Mouse (Mus musculus) natural killer cell, adult 2 months (primary cell): Measurements from ENCODE around the gene Ocel1.
A peak's percentile ranks its signal among the peaks of the same experiment; 100 is the strongest.

Source experiments
- DNase-seq, 2 experiments: peaks; one replicate each; pipeline ENCODE4 v3.0.0; 2022; ENCODE audit warnings: low spot score in 2 of 2

Ocel1 gene

DNA sequence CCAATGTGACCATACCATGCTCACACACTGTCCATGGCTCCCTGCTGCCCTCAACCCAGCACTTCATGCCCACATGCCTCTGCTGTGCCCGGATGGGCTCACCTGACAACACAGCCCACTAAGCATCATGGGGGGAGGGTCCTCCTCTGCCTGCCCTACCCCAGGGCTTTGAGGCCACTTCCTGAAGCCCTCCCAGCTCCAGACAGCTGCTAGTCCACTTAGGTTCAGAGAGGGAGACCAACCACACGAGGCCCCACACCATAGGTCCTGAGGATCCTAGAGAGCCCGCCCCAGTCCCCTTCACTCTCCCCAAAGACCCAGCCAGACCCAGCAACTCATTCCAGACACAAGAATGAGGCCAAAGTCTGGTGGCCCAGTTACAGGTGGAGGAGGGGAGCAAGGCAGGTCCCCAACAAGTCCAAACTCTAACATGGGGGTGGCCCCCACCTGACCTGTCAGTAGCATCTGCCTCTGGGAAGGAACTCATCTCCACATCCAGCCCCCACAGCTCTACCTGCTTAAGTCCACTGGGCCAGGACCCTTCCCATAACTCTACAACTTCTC, 8.5 kb downstream of the Ocel1 start:
- DNase-seq, result no peak

DNA sequence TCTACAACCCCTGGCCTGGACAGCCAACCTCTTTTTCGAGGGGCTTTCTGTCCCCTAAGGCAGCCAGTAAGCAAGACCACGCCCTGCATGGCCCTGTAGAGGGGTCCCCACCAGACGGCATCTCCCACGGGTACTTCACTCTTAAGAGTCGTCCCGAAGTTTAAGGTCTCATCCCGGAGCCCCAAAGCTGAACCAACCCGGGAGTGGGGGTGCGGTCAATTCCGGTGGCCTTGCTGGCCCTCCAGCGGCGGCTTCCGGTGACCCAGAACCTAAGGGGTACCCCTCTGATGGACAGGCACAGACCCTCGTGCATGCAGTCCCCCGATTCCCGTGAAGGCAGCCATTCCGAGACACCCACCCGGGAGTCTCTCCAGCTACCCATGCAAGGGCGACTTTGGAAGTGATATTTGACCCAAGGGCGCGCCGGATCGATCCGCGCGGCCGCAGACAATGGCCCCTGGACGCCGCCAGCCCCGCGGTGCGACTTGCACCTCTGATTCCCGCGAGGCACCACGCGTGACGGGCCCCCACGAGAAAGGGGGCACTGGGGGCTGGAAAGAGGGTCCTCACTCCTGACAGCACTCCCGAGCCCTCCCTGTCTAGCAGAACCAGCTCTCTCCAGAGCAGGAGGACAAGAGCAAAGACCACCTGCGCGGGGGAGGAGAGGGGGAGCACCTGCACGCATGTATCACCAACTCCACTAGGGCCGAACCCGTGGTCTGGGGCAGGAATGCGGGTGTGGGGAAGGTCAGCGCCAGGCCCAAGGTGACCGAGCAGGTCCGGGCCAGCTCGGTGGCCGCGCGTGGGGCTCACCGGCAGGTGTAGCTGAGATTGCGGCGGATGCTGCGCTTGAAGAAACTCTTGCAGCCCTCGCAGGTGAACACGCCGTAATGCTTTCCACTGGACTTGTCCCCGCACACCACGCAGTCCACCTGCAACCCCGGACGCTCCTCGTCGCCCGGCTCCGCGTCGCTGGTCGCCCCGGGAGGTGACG, 9.4 kb downstream of the Ocel1 start:
- no peak for DNase-seq

DNA sequence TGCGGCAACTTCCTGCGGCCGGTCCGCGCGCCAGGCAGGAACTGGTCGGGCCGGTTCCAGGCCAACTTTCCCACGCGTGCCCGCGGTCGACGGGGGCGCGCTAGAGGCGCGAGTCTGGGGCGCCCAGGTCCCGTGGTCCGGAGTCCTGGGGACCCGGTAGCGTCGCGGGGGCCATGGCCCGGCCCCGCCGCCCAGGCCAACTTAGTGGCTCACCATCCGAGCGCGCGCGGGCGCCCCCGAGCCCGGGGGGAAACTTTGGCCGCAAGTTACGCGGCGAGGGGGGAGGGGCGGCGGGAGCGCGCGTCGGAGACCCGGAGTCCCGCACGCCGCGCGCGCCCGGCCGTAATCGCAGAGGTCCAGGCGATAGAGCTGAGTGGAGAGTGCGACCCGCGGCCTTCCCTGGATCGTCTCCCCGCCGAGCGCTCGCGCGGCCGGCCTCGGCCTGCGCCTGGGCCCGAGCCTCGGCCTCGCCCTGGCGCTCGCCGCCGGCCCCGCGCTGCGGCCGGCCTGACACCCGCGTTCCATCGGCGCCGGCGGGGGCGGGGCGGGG, 10.4 kb downstream of the Ocel1 start, which contains the start of gene Nr2f6:
Gene Nr2f6, minus strand, starts transcription at position 540 of the 550 bp plus-strand sequence.
- DNase-seq, result peak; percentile 28 to 55

DNA sequence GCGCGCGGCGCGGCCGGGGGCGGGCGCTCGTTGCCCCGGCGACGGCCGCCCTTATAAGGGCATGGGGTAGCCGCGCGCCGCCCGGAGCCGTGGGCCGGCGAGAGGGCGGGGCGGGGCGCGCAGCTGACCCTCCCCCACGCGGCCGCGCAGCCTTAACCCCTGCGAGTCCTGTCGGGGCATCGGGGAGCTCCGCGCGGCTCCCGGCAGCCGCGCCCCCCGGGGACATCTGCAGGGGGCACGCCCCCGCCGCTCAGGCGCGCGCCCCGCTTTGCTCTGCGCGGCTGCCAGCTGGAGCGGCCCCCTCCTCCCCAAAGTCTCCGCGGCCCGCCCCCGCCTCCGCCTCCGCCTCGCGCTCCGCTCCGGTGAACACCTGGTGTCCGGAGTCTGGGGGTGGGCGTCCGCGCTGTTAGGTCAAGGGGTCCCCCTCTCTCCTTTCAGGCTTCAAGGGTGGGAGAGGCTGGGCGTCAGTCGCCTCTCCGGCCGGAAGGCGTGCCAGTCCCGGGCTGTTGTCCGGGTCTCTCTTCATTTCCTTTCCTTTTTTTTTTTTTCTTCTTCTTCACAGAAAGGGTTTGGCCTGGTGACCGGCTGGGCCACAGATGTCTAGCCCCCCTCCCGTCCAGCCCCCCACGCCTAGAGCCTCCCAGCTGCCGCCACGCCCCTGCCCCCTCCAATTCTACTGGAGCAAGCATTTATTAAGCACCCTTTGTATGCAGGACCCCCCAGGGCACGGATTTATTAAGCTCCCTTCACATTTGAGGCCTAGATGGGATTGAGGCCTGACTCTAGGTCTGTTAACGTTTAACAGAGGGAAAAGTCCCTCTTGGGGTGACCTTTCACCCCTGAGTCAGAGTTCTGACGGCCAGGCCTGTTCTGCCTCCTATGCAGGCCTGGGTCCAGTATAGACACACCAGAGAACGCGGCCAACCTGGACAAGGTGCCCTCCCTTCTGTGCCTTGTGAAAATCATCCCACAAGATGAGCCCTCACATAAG, 11.2 kb downstream of the Ocel1 start:
- DNase-seq, result peak in 1 of 2 experiments; percentile 72

DNA sequence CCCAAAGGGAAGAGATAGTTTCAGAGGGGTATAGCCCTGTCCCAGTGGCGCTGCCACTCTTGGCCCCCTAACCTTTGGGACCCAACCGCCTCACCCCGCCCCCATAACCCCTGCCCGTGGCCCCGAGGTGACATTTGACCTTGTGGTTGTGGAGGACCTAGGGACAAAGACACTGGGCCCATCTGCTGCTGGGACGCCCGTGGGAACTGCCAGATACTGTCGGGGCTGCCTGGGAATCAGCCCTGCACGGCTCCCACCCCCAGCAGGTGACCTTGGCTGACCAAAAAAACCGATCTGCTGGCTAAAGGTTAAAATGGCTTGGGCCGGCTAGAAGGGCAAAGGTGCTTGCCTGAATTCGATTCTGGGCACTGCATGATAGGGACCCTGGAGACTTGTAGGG, 12.3 kb downstream of the Ocel1 start:
- DNase-seq, result no peak

DNA sequence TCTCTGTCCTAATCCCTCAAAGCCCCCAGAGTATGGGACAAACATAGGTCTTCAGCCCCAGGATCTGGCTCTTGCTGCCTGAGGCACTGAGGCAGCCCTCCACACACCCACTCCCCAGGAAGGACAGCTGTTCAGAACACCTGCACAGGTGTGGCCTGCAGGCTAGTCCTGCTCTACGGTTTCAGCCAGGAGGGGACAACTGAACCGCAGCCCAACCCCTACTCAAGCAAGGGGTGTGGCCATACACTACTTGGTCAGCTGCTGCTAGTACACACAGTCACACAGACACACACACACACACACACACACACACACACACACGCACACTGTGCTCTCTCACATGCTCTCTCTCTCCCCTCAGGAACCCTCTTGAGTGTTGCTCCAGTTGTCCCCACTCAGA, 12.8 kb downstream of the Ocel1 start:
- no peak for DNase-seq

DNA sequence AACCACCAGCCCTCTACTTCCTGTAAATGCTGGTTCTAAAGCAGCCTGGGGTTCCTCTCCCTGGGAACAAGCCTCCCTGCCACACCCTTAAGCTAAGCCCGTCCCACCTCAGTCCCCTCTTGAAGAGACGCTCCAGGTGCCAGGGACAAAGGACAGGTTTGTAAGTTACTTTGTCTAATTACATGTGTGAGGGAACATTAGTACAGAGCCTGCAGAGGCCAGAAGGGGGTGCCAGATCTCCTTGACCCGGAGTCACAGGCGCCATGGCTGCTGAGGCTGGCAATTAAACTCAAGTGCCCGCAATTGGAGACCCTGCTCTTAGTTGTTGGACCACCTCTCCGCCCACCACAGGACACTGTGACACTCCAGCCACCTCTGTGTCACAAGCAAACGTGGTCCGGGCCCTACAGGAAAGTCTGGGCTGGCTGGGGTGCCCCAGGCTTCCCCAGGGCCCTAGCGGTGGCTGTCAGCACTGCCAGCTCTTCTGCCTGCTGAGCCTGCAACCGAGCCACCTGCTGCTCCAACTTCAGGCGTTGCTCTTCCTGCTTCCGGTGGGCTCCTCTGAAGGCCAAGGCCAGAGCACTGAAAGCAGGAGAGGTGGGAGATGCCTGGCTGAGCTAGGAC, 14.2 kb downstream of the Ocel1 start:
- DNase-seq, result no peak

DNA sequence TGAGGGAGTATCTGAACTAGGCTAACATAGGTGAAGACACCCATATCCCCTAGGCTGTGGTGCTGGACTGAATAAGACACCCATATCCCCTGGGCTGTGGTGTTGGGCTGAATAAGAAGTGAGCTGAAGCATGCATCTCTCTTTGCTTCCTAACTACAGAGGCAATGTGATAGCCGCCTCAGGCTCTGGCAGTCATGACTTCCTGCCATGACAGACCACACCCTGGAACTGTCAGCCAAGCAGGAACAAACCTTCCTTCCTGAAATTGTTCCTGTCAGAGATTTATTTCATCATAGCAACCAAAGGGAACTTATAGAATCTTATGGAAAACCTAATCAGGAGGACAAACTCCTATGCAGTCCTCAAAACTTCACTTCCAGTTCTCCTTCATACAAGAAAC, 17.2 kb downstream of the Ocel1 start:
- DNase-seq, result no peak

DNA sequence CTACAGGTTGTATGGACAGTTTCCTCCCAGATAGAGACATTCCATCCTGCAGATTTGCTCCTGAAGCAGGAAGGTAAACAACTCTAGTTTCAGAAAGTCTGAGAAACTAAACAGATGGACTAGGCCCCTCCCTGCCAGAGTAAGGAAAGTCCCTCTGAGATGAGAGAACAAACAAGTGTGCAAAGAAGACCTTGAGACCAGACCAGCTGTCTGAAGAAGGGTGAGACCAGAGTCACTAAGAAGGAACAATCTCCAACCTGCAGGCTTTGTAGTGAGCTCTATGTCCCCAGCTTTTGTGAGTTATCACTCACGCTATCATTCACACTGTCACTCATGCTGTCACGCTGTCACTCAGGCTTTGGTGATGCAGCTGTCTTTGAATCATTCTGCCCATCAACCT, 20.6 kb downstream of the Ocel1 start:
- no peak for DNase-seq

DNA sequence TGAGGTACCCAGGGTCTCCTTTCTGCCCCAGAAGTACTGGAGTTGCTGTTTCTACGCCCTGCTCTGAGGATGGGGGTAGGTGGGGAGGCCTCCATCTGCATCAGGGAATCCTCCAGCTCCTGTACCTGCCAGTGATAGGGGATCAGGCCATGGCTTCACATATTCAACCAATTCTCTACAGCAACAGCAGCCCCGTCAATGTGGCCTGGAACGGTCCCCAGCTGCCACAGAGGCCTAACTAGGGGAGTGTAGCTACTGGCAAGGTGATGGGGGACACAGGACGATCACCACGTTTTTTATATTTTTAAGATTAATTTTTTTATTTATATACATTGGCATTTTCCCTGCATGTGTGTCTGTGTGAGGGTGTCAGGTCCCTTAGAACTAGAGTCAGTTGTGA, 21.3 kb downstream of the Ocel1 start:
- no peak for DNase-seq

DNA sequence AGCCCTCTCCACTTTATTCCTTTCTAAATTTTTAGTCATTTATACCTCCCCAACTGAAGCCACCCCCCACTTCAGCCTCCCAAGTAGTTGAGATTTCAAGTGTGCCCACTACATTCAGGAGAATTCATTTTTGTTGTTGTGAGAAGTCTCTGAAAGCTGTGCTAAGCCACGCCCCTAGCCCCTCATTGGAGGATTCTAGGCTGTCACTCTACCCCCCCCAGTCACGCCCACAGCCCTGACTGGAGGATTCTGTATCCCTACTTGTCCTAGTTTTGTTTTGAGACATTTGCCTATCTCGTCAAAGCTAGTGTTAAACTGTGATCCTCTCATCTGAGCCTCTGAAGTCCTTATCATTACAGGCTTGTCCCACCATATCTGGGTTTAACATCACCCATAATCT, 21.8 kb downstream of the Ocel1 start:
- no peak for DNase-seq

DNA sequence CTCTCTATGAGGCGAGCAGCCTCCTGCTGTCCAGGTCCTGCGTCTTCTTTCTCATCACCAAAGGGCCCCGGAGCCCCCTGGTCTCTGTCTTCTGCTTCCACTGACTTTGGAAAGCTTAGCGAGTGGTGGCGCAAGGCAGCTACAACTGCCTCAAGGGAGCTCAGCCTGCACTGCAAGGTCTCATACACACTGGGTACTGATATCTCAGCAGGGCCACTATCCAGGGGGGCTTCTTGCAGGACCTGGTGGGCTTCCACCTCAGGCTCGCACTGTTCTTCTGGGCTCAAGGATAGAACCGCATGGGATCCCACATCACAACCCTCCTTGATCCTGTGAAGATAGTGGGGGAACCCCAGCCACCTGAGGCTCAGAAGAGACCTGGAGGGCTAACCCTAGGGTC, 23.4 kb downstream of the Ocel1 start:
- no peak for DNase-seq

DNA sequence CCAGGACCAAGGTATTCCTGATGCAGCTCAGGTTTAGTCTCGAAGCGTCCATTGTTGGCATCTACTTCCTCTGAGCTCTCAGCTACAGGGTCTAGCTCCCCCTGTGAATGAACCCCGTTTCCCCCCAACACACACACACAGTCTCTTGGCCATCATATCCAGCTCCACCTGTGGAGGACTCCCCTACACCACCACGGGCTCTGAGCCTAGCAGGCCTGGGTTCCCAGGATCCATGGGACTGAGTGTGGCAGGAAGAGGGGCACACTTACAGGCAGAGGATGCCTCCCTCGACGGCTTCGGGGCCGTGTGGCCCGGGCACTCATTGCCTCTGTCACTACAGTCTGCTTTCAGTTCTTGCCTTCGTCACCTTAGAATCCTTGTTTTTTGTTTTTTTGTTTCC, 24.0 kb downstream of the Ocel1 start:
- DNase-seq, result no peak

DNA sequence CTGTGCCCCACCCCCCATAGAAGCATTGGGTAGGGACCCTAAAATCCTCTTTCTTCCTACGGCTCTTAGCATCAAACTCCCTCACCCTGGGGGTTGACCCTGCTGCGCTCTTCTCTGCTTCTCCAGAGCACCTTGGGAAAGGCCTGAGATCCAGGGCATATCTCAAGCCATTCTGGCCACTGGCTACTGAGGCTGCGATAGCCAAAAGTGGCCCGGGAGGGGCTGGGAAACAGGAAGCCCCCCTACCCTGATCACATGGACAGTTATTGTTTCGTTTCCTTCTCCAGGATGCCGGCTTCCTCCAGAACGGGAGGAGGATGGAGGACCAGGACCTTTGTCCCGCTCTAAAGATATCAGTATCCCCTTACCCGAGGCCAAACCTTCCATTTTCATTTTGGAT, 24.5 kb downstream of the Ocel1 start, which contains the start of gene Ushbp1:
Gene Ushbp1, minus strand, starts transcription at position 174 of the 400 bp plus-strand sequence.
- no peak for DNase-seq

DNA sequence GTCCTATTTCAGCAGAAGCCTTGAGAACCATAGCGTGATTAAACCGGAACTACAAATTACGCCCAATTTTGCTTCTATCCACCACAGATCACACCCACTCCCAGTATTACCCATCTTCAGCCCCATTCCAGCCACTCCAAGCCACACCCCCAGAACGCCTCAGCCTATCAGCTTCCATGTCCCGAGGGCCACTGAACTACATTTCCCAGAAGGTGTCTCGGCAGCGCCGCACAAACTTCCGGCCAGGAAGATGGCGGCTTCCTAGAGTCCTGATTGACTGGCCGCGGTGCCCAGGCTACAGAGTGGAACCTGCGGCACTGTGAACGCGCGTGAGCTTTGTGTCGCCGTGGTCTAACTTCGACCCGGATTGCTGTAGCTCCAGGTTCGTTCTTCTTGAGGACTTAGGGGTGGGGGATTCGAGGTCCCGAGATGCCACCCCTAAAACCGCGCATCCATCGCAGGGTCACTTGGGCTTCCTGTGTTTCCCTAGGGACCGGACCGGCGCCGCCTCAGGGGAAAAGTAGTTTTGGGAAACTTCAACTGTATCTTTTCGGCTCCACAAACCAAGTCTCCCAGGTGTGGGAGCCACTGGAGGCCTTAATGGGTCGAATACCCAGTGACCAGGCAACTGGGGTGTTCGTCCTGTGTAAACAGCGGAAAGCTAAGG, 25.7 kb downstream of the Ocel1 start, which contains the start of gene Babam1:
Gene Babam1, plus strand, starts transcription at position 223 of the 667 bp plus-strand sequence.
- peak; percentile 88 to 89 for DNase-seq

DNA sequence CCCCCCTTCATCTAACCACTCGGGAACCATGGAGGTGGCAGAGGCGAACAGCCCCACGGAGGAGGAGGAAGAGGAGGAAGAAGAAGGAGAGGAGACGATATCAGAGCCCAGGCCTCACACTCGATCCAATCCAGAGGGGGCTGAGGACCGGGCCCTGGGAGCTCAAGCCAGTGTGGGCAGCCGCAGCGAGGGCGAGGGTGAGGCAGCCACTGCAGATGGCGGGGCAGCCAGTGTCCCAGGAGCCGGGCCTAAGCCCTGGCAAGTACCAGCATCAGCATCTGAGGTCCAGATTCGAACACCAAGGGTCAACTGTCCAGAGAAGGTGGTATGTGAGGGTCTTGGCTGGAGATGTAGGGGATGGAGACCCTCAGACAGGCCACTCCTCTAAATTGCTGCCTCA, 26.6 kb downstream of the Ocel1 start:
- no peak for DNase-seq

DNA sequence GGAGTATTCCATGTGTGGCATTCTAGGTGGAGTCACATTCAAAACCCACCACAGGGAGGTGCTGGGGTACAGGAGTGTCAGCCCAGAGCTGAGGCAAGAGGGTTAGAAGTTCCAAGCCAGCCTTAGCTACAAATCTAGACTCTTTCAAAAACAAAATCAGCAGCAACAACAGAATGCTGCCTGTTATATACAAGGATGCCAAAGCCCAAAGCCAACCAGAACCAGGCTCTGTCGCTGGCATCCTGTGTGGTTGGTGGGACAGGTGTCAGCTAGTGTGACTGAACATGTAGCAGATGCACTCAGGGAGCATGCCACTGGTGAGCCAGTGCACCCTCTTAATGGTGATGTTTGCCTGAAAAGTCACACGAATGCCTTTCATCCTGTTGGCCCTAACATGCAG, 29.7 kb downstream of the Ocel1 start:
- no peak for DNase-seq

DNA sequence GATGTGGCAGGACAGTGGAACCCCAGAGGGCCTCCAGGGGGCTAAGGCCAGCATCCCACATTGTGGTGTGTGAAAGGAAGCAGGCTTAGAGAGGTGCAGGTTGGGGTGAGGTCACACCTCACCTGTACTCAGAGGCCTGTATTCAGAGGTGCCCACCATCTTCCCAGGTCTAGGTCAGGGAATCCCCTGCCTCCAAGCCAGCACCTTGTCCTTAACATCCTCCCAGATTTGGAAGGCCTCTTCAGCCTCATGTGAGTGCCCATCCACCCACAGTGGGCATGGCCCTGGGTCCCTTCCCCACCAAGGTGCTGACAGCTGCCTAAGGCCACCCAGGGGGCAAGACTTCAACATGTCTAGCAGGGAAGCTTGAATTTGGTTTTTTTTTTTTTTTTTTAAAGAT, 30.4 kb downstream of the Ocel1 start:
- no peak for DNase-seq

DNA sequence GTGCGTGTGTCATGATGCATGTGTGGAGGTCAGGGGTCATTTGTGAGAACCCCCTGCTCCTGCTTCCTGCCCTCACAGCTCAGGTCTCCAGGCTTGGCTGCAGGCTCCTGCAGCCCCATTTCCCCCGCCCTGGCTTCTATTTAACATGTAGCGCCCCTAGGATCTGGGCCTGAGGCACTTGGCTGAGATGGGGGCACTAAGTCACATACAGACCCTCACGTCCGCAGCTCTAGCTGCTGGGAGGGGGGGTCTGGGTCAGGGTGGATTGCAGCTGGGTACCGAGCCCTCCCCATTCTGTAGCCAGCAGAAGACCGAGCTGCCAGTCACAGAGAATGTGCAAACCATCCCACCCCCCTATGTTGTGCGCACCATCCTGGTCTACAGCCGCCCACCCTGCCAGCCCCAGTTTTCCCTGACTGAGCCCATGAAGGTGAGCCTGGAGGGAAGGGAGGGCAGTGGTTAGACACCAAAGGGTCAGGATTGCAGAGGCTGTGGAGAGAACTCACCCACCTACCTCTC, 31.4 kb downstream of the Ocel1 start:
- DNase-seq, result no peak
